Mouse (Mus musculus): Measurements from ENCODE around the gene Tmem253. TPM values are rescaled to one million over a fixed set of nuclear protein-coding genes. Genes with fewer than 3 reads are reported as not detected.
"Not testable (repeated sequence)": the region's sequence is repeated elsewhere in the genome, so short reads cannot be mapped to it uniquely, and the experiment has no call there.

Tmem253 gene
- polyA plus RNA-seq, 1 experiment from 2014 or later, result 0.61 TPM

- H3K27me3 ChIP-seq (ENCODE audit: control insufficient read depth, insufficient read depth, low read length), result no peaks in the 10 kb centered on the region
- no peak overlapping the region for H3K4me3 ChIP-seq (ENCODE audit: low read depth, low read length)
- no peaks in the 10 kb centered on the region for H3K9me3 ChIP-seq (ENCODE audit: control insufficient read depth, low read length)
- WGBS, result 8% methylated on average over 8 of the region's 8 CpGs
- no peak overlapping the region for H3K4me2 ChIP-seq (ENCODE audit: low read depth)
- DNase-seq (ENCODE audit: low spot score) (peak; percentile 54), ATAC-seq (ENCODE audit: insufficient read depth, low FRiP score, low TSS enrichment) (0 out of 2 replicates have a peak, but pooled peaks have one; percentile 60)
- no peaks in the 10 kb centered on the region for H3K4me1 ChIP-seq (ENCODE audit: control insufficient read depth, insufficient read depth, low read length)
- no peak overlapping the region for H3K9ac ChIP-seq (ENCODE audit: low read length)
- no peaks in the 10 kb centered on the region for H3K36me3 ChIP-seq (ENCODE audit: control insufficient read depth, insufficient read depth, low read length)
- no peak overlapping the region for H3K27ac ChIP-seq (ENCODE audit: low read depth, low read length)
Measured at GRCm38 (mm10) chr14:52044901-52045678, 29.6 kb downstream of the Tmem253 start.

DNA sequence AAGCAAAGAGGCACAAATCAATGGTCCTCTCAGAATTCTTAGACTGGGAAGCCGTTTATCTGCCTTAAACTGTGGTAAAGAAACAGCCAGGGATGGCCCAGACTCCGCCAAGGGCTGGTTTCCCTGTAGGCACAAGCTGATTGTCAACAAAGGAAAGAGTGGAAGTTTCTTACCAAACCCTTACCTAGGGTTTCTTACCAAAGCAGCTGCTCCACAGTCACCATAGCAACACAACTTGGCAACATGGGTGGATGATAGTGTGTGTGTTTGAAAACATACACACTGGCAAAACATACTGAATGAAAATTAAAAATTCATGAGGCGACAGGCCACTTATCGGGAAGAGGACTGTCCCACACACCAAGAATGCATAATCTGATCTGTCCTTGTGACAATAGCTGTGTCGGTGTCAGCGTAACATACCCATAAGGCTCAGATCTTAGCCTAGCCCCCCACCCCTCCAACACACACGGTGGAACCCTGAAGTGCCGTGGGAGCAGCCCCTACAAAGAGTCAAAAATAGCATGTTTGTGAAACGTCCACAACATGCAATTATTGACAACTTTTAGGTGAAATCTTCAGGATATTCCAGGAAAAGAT, 30.6 kb downstream of the Tmem253 start:
- Histone ChIP-seq H3K9me3 (ENCODE audit: control insufficient read depth, low read length) (no peaks in the 10 kb centered on the region), H3K9ac (ENCODE audit: low read length) (no peak overlapping the region), H3K4me1 (ENCODE audit: control insufficient read depth, insufficient read depth, low read length) (no peaks in the 10 kb centered on the region), H3K36me3 (ENCODE audit: control insufficient read depth, insufficient read depth, low read length) (no peaks in the 10 kb centered on the region), H3K4me2 (ENCODE audit: low read depth) (no peak overlapping the region), H3K27me3 (ENCODE audit: control insufficient read depth, insufficient read depth, low read length) (no peaks in the 10 kb centered on the region), H3K27ac (ENCODE audit: low read depth, low read length) (no peak overlapping the region), H3K4me3 (ENCODE audit: low read depth, low read length) (no peak overlapping the region)
- ATAC-seq (ENCODE audit: insufficient read depth, low FRiP score, low TSS enrichment) (no peak), DNase-seq (ENCODE audit: low spot score) (no peak)
- WGBS, result 75% methylated on average over 9 of the region's 9 CpGs

DNA sequence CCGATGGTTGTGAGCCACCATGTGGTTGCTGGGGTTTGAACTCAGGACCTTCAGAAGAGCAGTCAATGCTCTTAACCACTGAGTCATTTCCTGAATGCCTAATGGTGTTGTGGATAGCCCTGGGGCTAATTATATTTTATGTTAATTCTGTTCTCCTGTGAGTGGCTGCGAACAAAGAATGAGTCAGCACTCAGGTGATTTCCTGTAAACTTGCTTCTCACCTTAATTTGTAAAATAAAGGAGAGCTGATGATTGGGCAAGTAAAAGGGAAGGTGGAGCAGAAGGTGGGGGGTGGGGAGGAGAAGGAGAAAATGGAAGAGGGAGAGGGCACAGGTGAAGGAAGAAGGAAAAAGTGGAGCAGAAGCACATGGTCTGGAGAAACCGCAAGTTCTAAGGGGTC, 37.3 kb downstream of the Tmem253 start:
- ATAC-seq (ENCODE audit: insufficient read depth, low FRiP score, low TSS enrichment); H3K27me3 ChIP-seq (ENCODE audit: control insufficient read depth, insufficient read depth, low read length); H3K4me3 ChIP-seq (ENCODE audit: low read depth, low read length); DNase-seq (ENCODE audit: low spot score); H3K4me2 ChIP-seq (ENCODE audit: low read depth); H3K4me1 ChIP-seq (ENCODE audit: control insufficient read depth, insufficient read depth, low read length); H3K27ac ChIP-seq (ENCODE audit: low read depth, low read length); H3K36me3 ChIP-seq (ENCODE audit: control insufficient read depth, insufficient read depth, low read length); H3K9ac ChIP-seq (ENCODE audit: low read length); H3K9me3 ChIP-seq (ENCODE audit: control insufficient read depth, low read length): not testable (repeated sequence)
- WGBS, result 90% methylated on average over 3 of the region's 3 CpGs

GRCm38 (mm10) chr14:52059982-52060381, 44.5 kb downstream of the Tmem253 start:
- no peaks in the 10 kb centered on the region for H3K4me1 ChIP-seq (ENCODE audit: control insufficient read depth, insufficient read depth, low read length)
- H3K27ac ChIP-seq (ENCODE audit: low read depth, low read length), result no peak overlapping the region
- no peak for DNase-seq (ENCODE audit: low spot score)
- no peaks in the 10 kb centered on the region for H3K27me3 ChIP-seq (ENCODE audit: control insufficient read depth, insufficient read depth, low read length)
- no peak for ATAC-seq (ENCODE audit: insufficient read depth, low FRiP score, low TSS enrichment)
- 70% methylated on average over 4 of the region's 4 CpGs for WGBS
- no peaks in the 10 kb centered on the region for H3K9me3 ChIP-seq (ENCODE audit: control insufficient read depth, low read length)
- no peak overlapping the region for H3K4me2 ChIP-seq (ENCODE audit: low read depth)
- H3K9ac ChIP-seq (ENCODE audit: low read length), result no peak overlapping the region
- H3K36me3 ChIP-seq (ENCODE audit: control insufficient read depth, insufficient read depth, low read length), result no peaks in the 10 kb centered on the region
- H3K4me3 ChIP-seq (ENCODE audit: low read depth, low read length), result no peak overlapping the region

DNA sequence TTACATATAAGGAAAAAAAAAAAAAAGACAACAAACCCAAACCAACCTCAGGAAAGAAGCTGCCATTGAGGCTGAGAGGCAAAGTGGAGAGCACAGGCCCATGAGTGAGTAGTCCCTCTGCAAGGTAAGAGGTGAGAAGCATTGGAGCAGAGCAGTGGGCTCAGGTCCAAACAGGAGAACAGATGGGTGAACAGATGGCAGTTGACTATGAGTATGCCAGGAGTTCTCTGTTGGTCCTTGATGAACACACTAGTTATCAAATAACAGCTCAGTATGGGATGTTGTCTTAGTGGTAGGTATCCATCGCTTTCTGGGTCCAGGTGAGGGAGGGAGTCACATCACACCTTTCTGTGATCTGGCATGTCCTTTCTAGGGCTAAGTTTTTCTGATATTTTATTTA, 45.3 kb downstream of the Tmem253 start:
- H3K4me3 ChIP-seq (ENCODE audit: low read depth, low read length), result no peak overlapping the region
- DNase-seq (ENCODE audit: low spot score) (no peak), ATAC-seq (ENCODE audit: insufficient read depth, low FRiP score, low TSS enrichment) (no peak)
- no peak overlapping the region for H3K9ac ChIP-seq (ENCODE audit: low read length)
- no peaks in the 10 kb centered on the region for H3K36me3 ChIP-seq (ENCODE audit: control insufficient read depth, insufficient read depth, low read length)
- no peak overlapping the region for H3K4me2 ChIP-seq (ENCODE audit: low read depth)
- no peaks in the 10 kb centered on the region for H3K27me3 ChIP-seq (ENCODE audit: control insufficient read depth, insufficient read depth, low read length)
- 90% methylated on average over 1 of the region's 1 CpGs for WGBS
- no peaks in the 10 kb centered on the region for H3K4me1 ChIP-seq (ENCODE audit: control insufficient read depth, insufficient read depth, low read length)
- no peak overlapping the region for H3K27ac ChIP-seq (ENCODE audit: low read depth, low read length)
- H3K9me3 ChIP-seq (ENCODE audit: control insufficient read depth, low read length), result no peaks in the 10 kb centered on the region

- H3K27me3 ChIP-seq (ENCODE audit: control insufficient read depth, insufficient read depth, low read length), result no peaks in the 10 kb centered on the region
- DNase-seq (ENCODE audit: low spot score) (no peak), ATAC-seq (ENCODE audit: insufficient read depth, low FRiP score, low TSS enrichment) (no peak)
- no peaks in the 10 kb centered on the region for H3K9me3 ChIP-seq (ENCODE audit: control insufficient read depth, low read length)
- H3K4me2 ChIP-seq (ENCODE audit: low read depth), result no peak overlapping the region
- H3K27ac ChIP-seq (ENCODE audit: low read depth, low read length), result no peak overlapping the region
- H3K4me1 ChIP-seq (ENCODE audit: control insufficient read depth, insufficient read depth, low read length), result no peaks in the 10 kb centered on the region
- H3K36me3 ChIP-seq (ENCODE audit: control insufficient read depth, insufficient read depth, low read length), result no peaks in the 10 kb centered on the region
- 88% methylated on average over 8 of the region's 8 CpGs for WGBS
- no peak overlapping the region for H3K4me3 ChIP-seq (ENCODE audit: low read depth, low read length)
- H3K9ac ChIP-seq (ENCODE audit: low read length), result no peak overlapping the region
Measured at GRCm38 (mm10) chr14:52061798-52062197, 46.3 kb downstream of the Tmem253 start.

DNA sequence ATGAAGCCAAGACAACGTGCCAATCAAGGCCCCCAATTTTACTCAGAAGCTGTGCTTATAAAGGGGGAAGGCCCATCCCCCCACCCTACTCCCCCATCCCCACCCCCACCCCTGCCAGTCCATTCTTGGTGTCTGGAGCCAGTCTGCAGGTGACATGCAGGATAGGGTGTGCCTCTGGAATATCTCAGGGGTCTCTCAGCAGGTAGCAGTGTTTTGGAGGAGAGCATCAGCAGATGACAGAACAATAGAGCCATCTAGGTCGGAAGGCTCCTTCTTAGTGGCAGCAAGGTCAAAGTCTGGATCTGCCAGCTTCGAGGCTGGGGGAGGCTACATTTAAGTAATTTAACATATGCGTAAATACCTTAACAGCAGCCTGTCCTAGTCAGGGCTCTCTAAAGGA, 50.7 kb downstream of the Tmem253 start:
- 47% methylated on average over 4 of the region's 4 CpGs for WGBS
- no peaks in the 10 kb centered on the region for H3K4me1 ChIP-seq (ENCODE audit: control insufficient read depth, insufficient read depth, low read length)

More for the DNA sequence above, 50.7 kb downstream of the Tmem253 start:
- Histone ChIP-seq H3K4me2 (ENCODE audit: low read depth) (no peak overlapping the region), H3K9me3 (ENCODE audit: control insufficient read depth, low read length) (no peaks in the 10 kb centered on the region), H3K4me3 (ENCODE audit: low read depth, low read length) (no peak overlapping the region), H3K36me3 (ENCODE audit: control insufficient read depth, insufficient read depth, low read length) (no peaks in the 10 kb centered on the region), H3K9ac (ENCODE audit: low read length) (no peak overlapping the region), H3K27me3 (ENCODE audit: control insufficient read depth, insufficient read depth, low read length) (no peaks in the 10 kb centered on the region), H3K27ac (ENCODE audit: low read depth, low read length) (no peak overlapping the region)
- no peak for ATAC-seq (ENCODE audit: insufficient read depth, low FRiP score, low TSS enrichment)
- no peak for DNase-seq (ENCODE audit: low spot score)

Measured in neural tube, embryonic 11.5 days (tissue).